Mouse (Mus musculus) MEL (cell line): ENCODE data around the gene Pbp2. TPM values are rescaled to one million over a fixed set of nuclear protein-coding genes. Genes with fewer than 3 reads are reported as not detected.

Experiments
- DNase-seq: peaks from one replicate; pipeline ENCODE4 v3.0.0; 2011; ENCODE audit warnings: low read depth, low spot score
- H3K27ac ChIP-seq: 2 replicates; pipeline ENCODE4 v1.5.1; 2012; ENCODE audit warnings: low read depth, mild to moderate bottlenecking, control low read depth, low read length, moderate library complexity; ENCODE audit not compliant: control insufficient read depth
- H3K27me3 ChIP-seq, 2 experiments: fragments of 150-350 bp in 1 of 2; sonication (generic) in 1 of 2; 2 replicates each; pipeline ENCODE4 v1.6.1; 2012; ENCODE audit warnings: low read length in 2 of 2, mild to moderate bottlenecking in 2 of 2, improper control_type of control experiment in 1 of 2, moderate library complexity in 1 of 2; ENCODE audit not compliant: insufficient read depth in 2 of 2, control insufficient read depth in 1 of 2
- H3K36me3 ChIP-seq, 2 experiments: 2 replicates each; pipeline ENCODE4 v1.6.1; 2012 to 2014; ENCODE audit warnings: low read length in 2 of 2, improper control_type of control experiment in 1 of 2, inconsistent platforms in 1 of 2, mild to moderate bottlenecking in 1 of 2; ENCODE audit not compliant: insufficient read depth in 2 of 2, control insufficient read depth in 1 of 2
- H3K4me1 ChIP-seq, 2 experiments: fragments of 150-350 bp in 1 of 2; sonication (generic) in 1 of 2; 2 replicates each; pipeline ENCODE4 v1.6.1; 2012; ENCODE audit warnings: low read length in 2 of 2, improper control_type of control experiment in 1 of 2, mild to moderate bottlenecking in 1 of 2; ENCODE audit not compliant: insufficient read depth in 2 of 2, control insufficient read depth in 1 of 2
- H3K4me3 ChIP-seq, 2 experiments: fragments of 150-350 bp in 1 of 2; sonication (generic) in 1 of 2; 2 replicates each; pipeline ENCODE4 v1.5.1; 2012; ENCODE audit warnings: low read depth in 2 of 2, low read length in 2 of 2, mild to moderate bottlenecking in 2 of 2, moderate library complexity in 2 of 2, control low read depth in 1 of 2, improper control_type of control experiment in 1 of 2; ENCODE audit not compliant: control insufficient read depth in 1 of 2, insufficient read depth in 1 of 2
- H3K79me2 ChIP-seq: 2 replicates; pipeline ENCODE4 v1.6.1; 2012; ENCODE audit warnings: mild to moderate bottlenecking, low read length, moderate library complexity; ENCODE audit not compliant: control insufficient read depth, poor library complexity, insufficient read depth
- H3K9ac ChIP-seq: 2 replicates; pipeline ENCODE4 v1.6.1; 2012; ENCODE audit warnings: low read depth, mild to moderate bottlenecking, control low read depth, low read length, moderate library complexity; ENCODE audit not compliant: control insufficient read depth, poor library complexity, severe bottlenecking
- H3K9me3 ChIP-seq: fragments of 150-350 bp; sonication (generic); replicated peaks from 2 replicates; pipeline ENCODE4 v1.6.1; 2012; ENCODE audit warnings: mild to moderate bottlenecking, low read length, improper control_type of control experiment, moderate library complexity; ENCODE audit not compliant: insufficient read depth
- CHD2 ChIP-seq: IDR thresholded peaks from 2 replicates; pipeline ENCODE4 v1.6.1; 2011; ENCODE audit warnings: low read length, improper control_type of control experiment
- EP300 ChIP-seq, 2 experiments: IDR thresholded peaks; 2 replicates each; pipeline ENCODE4 v1.6.1; 2011; ENCODE audit warnings: improper control_type of control experiment in 2 of 2, low read length in 2 of 2, low read depth in 1 of 2, mild to moderate bottlenecking in 1 of 2
- GATA1 ChIP-seq: IDR thresholded peaks from 2 replicates; pipeline ENCODE4 v1.6.1; 2011; ENCODE audit warnings: low read depth, low read length, improper control_type of control experiment
- JUND ChIP-seq: IDR thresholded peaks from 2 replicates; pipeline ENCODE4 v1.6.1; 2011; ENCODE audit warnings: low read depth, mild to moderate bottlenecking, improper control_type of control experiment, low read length
- MAFK ChIP-seq: IDR thresholded peaks from 2 replicates; pipeline ENCODE4 v1.6.1; 2011; ENCODE audit warnings: low read depth, mild to moderate bottlenecking, low read length, improper control_type of control experiment, borderline replicate concordance
- MAX ChIP-seq: IDR thresholded peaks from 2 replicates; pipeline ENCODE4 v1.6.1; 2011; ENCODE audit warnings: low read length, improper control_type of control experiment
- MAZ ChIP-seq: IDR thresholded peaks from 2 replicates; pipeline ENCODE4 v1.6.1; 2012; ENCODE audit warnings: low read depth, mild to moderate bottlenecking, inconsistent platforms, low read length, improper control_type of control experiment
- MEF2A ChIP-seq: IDR thresholded peaks from 2 replicates; pipeline ENCODE4 v1.6.1; 2014; ENCODE audit warnings: low read depth, mild to moderate bottlenecking, inconsistent platforms, low read length, improper control_type of control experiment; ENCODE audit not compliant: poor library complexity, insufficient replicate concordance, severe bottlenecking; ENCODE audit errors: extremely low read depth
- MXI1 ChIP-seq: IDR thresholded peaks from 2 replicates; pipeline ENCODE4 v1.6.1; 2011; ENCODE audit warnings: mild to moderate bottlenecking, low read depth, low read length, improper control_type of control experiment
- MYC ChIP-seq: IDR thresholded peaks from 2 replicates; pipeline ENCODE4 v1.6.1; 2011; ENCODE audit warnings: low read depth, mild to moderate bottlenecking, low read length, improper control_type of control experiment, moderate library complexity
- NELFE ChIP-seq: IDR thresholded peaks from 2 replicates; pipeline ENCODE4 v1.6.1; 2011; ENCODE audit warnings: low read depth, low read length, improper control_type of control experiment
- POLR2A ChIP-seq, 2 experiments: IDR thresholded peaks; 2 replicates each; pipeline ENCODE4 v1.6.1; 2011 to 2012; ENCODE audit warnings: low read length in 2 of 2, mild to moderate bottlenecking in 2 of 2, control low read depth in 1 of 2, improper control_type of control experiment in 1 of 2, low read depth in 1 of 2, moderate library complexity in 1 of 2; ENCODE audit not compliant: control insufficient read depth in 1 of 2, insufficient read depth in 1 of 2, poor library complexity in 1 of 2
- POLR2AphosphoS2 ChIP-seq: IDR thresholded peaks from 2 replicates; pipeline ENCODE4 v1.6.1; 2011; ENCODE audit warnings: low read length, improper control_type of control experiment
- RAD21 ChIP-seq: IDR thresholded peaks from 2 replicates; pipeline ENCODE4 v1.6.1; 2011; ENCODE audit warnings: mild to moderate bottlenecking, low read depth, low read length, improper control_type of control experiment
- RCOR1 ChIP-seq: IDR thresholded peaks from 2 replicates; pipeline ENCODE4 v1.6.1; 2012; ENCODE audit warnings: low read depth, mild to moderate bottlenecking, inconsistent platforms, low read length, improper control_type of control experiment
- SIN3A ChIP-seq: IDR thresholded peaks from 2 replicates; pipeline ENCODE4 v1.6.1; 2012; ENCODE audit warnings: low read length, improper control_type of control experiment, inconsistent platforms
- SMC3 ChIP-seq: IDR thresholded peaks from 2 replicates; pipeline ENCODE4 v1.6.1; 2011; ENCODE audit warnings: low read depth, low read length, improper control_type of control experiment
- TAL1 ChIP-seq: IDR thresholded peaks from 2 replicates; pipeline ENCODE4 v1.6.1; 2012; ENCODE audit warnings: mild to moderate bottlenecking, inconsistent platforms, low read length, moderate library complexity, mixed read lengths
- USF1 ChIP-seq: IDR thresholded peaks from 2 replicates; pipeline ENCODE4 v1.6.1; 2014; ENCODE audit warnings: low read depth, mild to moderate bottlenecking, inconsistent platforms, low read length, improper control_type of control experiment, moderate library complexity
- USF2 ChIP-seq, 2 experiments: IDR thresholded peaks; 2 replicates each; pipeline ENCODE4 v1.6.1; 2011 to 2012; ENCODE audit warnings: improper control_type of control experiment in 2 of 2, low read length in 2 of 2, borderline replicate concordance in 1 of 2, inconsistent platforms in 1 of 2, low read depth in 1 of 2, mild to moderate bottlenecking in 1 of 2; ENCODE audit not compliant: insufficient read depth in 1 of 2
- ZC3H11A ChIP-seq: IDR thresholded peaks from 2 replicates; pipeline ENCODE4 v1.6.1; 2012; ENCODE audit warnings: low read depth, mild to moderate bottlenecking, inconsistent platforms, low read length, improper control_type of control experiment
- ZNF384 ChIP-seq: IDR thresholded peaks from 2 replicates; pipeline ENCODE4 v1.6.1; 2012; ENCODE audit warnings: low read depth, mild to moderate bottlenecking, inconsistent platforms, low read length, improper control_type of control experiment
- polyA plus RNA-seq, 2 experiments: library from polyadenylated mRNA; stranded (reverse) in 1 of 2; unstranded in 1 of 2; fragments of >175 nt in 1 of 2; fragments of >200 nt in 1 of 2; gene quantifications; 2 replicates each; pipeline versions ENCODE4 v1.2.1 to v1.2.4; 2012; ENCODE audit warnings: low replicate concordance in 2 of 2, low read depth in 1 of 2; ENCODE audit not compliant: insufficient read length in 2 of 2, insufficient read depth in 1 of 2, missing spikeins in 1 of 2
- total RNA-seq: library from RNA; depleted of rRNA; stranded (reverse); fragments of 300-350 nt; gene quantifications from 2 replicates; pipeline ENCODE4 v1.2.3, GENCODE M21; 2012

Gene Pbp2
- total and polyA plus RNA-seq, 3 experiments: not detected

DNA sequence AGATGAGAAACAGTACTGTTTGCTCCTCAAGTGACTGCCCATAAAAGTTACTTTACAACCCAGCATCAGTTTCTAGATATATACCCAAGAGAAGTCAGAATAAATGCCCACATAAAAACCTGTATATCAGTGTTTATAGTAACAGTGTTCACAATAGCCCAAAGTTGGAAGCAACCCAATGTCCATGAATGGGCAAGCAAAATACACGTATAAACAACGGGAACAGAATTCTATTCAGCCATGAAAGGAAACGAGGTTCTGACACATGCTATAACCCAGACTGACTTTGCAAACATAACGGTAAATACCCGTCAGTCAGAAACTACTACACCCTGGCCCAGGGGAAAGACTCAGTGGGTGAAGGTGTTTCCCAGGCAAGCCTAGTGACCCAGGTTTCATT lies 1.8 kb upstream of the Pbp2 start:
- no peaks in the 10 kb centered on the region for H3K9me3 ChIP-seq
- no peaks in the 10 kb centered on the region for H3K27me3 ChIP-seq
- DNase-seq: no peak
- no peak overlapping the region for H3K27ac ChIP-seq
- H3K4me1 ChIP-seq: no peaks in the 10 kb centered on the region
- no peak overlapping the region for H3K9ac ChIP-seq
- no peaks in the 10 kb centered on the region for H3K79me2 ChIP-seq
- H3K36me3 ChIP-seq: no peaks in the 10 kb centered on the region
- no peak overlapping the region for H3K4me3 ChIP-seq
- TF ChIP-seq ZNF384 (no peak), RCOR1 (no peak), USF2 (IDR thresholded peaks at IDR 0.05; ENCODE audit: borderline replicate concordance in 1 of 2, insufficient read depth in 1 of 2, low read depth in 1 of 2, low read length in 2 of 2) (no peak), SMC3 (no peak), GATA1 (no peak), MAFK (no peak), ZC3H11A (no peak), NELFE (no peak), RAD21 (no peak), MAX (no peak), MEF2A (no peak), USF1 (no peak), EP300 (IDR thresholded peaks at IDR 0.05; ENCODE audit: low read depth in 1 of 2, low read length in 2 of 2) (no peak), MAZ (no peak), CHD2 (no peak)

DNA sequence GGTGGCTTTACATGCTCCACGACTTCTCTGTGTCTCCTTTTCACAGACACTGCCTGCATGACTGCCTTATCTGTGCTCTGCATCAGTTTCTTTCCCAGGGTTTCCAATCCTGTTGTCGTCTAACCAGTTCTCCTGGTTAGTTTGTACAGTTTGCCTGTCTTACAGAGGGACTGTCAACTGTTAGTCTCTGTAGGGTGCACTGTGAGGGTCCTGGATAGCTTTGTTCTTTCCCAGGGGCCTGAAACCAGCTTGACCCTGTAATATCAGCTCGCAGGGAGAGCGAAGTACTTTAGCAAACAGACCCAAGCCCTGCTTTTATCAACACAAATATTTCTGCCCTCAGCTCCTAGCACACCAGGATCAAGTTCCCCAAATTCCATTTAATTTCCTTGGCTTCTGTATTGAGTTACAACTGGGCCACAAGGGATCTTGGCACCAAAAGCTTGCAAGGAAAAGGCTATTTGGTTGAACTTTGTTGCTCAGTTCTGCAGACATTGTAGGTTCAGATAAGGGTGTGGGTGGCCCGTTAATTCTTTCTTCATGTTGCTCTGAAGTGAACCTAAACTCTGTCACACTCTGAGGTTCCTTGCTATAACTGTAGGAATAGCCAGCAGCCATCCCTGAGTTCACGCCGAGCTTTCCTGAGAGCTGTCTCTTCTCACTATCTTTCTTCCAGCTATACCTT lies 5.5 kb downstream of the Pbp2 start:
- no peak overlapping the region for H3K9ac ChIP-seq
- no peak for DNase-seq
- no peaks in the 10 kb centered on the region for H3K27me3 ChIP-seq
- no peaks in the 10 kb centered on the region for H3K4me1 ChIP-seq
- TF ChIP-seq USF1 (no peak), POLR2AphosphoS2 (no peak), SIN3A (no peak), MYC (no peak), MXI1 (no peak), TAL1 (no peak), MAFK (no peak), GATA1 (no peak), POLR2A (IDR thresholded peaks at IDR 0.05; ENCODE audit: control insufficient read depth in 1 of 2, insufficient read depth in 1 of 2, low read depth in 1 of 2, low read length in 2 of 2, poor library complexity in 1 of 2) (no peak), RCOR1 (no peak), JUND (no peak)
- H3K4me3 ChIP-seq: no peak overlapping the region
- no peaks in the 10 kb centered on the region for H3K9me3 ChIP-seq
- H3K79me2 ChIP-seq: no peaks in the 10 kb centered on the region
- no peak overlapping the region for H3K27ac ChIP-seq
- no peaks in the 10 kb centered on the region for H3K36me3 ChIP-seq
